Mouse (Mus musculus): ENCODE data around the gene Btbd9. TPM values are rescaled to one million over a fixed set of nuclear protein-coding genes. Genes with fewer than 3 reads are reported as not detected.

Btbd9 gene
- polyA plus RNA-seq, 1 experiment from 2014 or later: 63.1 TPM

GRCm38 (mm10) chr17:30423256-30423852, 152.9 kb downstream of the Btbd9 start:
- peaks cover 3% of the 10 kb centered on the region; the same call in 1 of the 2 replicates for H3K4me1 ChIP-seq (ENCODE audit: control insufficient read depth, insufficient read depth, low read length)
- no peak overlapping the region for H3K4me2 ChIP-seq (replicated peaks; ENCODE audit: low read depth, low read length)
- H3K36me3 ChIP-seq (ENCODE audit: control insufficient read depth, insufficient read depth, low read length): no peaks in the 10 kb centered on the region
- H3K27me3 ChIP-seq (ENCODE audit: control insufficient read depth, insufficient read depth, low read length): no peaks in the 10 kb centered on the region
- H3K9ac ChIP-seq (replicated peaks; ENCODE audit: low read depth, low read length): no peak overlapping the region
- WGBS: 64% methylated on average over 4 of the region's 4 CpGs
- H3K9me3 ChIP-seq (ENCODE audit: control insufficient read depth, low read depth, low read length): no peaks in the 10 kb centered on the region
- ATAC-seq (ENCODE audit: insufficient number of reproducible peaks, insufficient read depth, low FRiP score, low read depth): no peak
- no peak overlapping the region for H3K27ac ChIP-seq (ENCODE audit: low read length)
- no peak overlapping the region for H3K4me3 ChIP-seq (ENCODE audit: low read depth, low read length)

GRCm38 (mm10) chr17:30422278-30422677, 154.0 kb downstream of the Btbd9 start:
- no peak overlapping the region for H3K27ac ChIP-seq (ENCODE audit: low read length)
- H3K36me3 ChIP-seq (ENCODE audit: control insufficient read depth, insufficient read depth, low read length): no peaks in the 10 kb centered on the region
- H3K9ac ChIP-seq (replicated peaks; ENCODE audit: low read depth, low read length): no peak overlapping the region
- ATAC-seq (ENCODE audit: insufficient number of reproducible peaks, insufficient read depth, low FRiP score, low read depth): no peak
- no peaks in the 10 kb centered on the region for H3K27me3 ChIP-seq (ENCODE audit: control insufficient read depth, insufficient read depth, low read length)
- no peaks in the 10 kb centered on the region for H3K9me3 ChIP-seq (ENCODE audit: control insufficient read depth, low read depth, low read length)
- peaks cover 3% of the 10 kb centered on the region; the same call in 1 of the 2 replicates for H3K4me1 ChIP-seq (ENCODE audit: control insufficient read depth, insufficient read depth, low read length)
- H3K4me2 ChIP-seq (replicated peaks; ENCODE audit: low read depth, low read length): no peak overlapping the region
- no peak overlapping the region for H3K4me3 ChIP-seq (ENCODE audit: low read depth, low read length)
- 27% methylated on average over 1 of the region's 1 CpGs for WGBS

DNA sequence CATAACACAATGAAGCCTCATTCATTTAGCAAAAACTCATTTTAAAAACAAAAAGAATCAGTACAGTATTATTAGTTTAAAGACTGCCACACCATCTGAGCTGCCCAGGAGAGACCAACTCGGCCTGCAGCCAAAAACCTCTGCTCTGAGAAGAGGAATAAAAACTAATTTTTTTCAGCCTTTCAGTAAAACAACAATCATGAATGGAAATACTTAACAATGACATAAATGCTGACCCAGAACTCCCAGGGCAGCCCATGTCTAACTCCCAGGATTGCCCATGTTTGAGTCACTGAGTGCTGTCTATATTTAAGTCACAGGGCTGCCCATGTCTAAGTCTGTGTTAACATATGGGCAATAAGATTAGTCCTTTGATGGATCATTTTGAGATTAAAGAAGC, 155.0 kb downstream of the Btbd9 start:
- no peaks in the 10 kb centered on the region for H3K9me3 ChIP-seq (ENCODE audit: control insufficient read depth, low read depth, low read length)
- no peak overlapping the region for H3K4me2 ChIP-seq (replicated peaks; ENCODE audit: low read depth, low read length)
- no peak for ATAC-seq (ENCODE audit: insufficient number of reproducible peaks, insufficient read depth, low FRiP score, low read depth)
- 58% methylated on average over 1 of the region's 1 CpGs for WGBS
- H3K4me1 ChIP-seq (ENCODE audit: control insufficient read depth, insufficient read depth, low read length): peaks cover 6% of the 10 kb centered on the region; the same call in 1 of the 2 replicates
- no peak overlapping the region for H3K27ac ChIP-seq (ENCODE audit: low read length)
- H3K27me3 ChIP-seq (ENCODE audit: control insufficient read depth, insufficient read depth, low read length): no peaks in the 10 kb centered on the region
- H3K36me3 ChIP-seq (ENCODE audit: control insufficient read depth, insufficient read depth, low read length): no peaks in the 10 kb centered on the region
- H3K9ac ChIP-seq (replicated peaks; ENCODE audit: low read depth, low read length): no peak overlapping the region
- no peak overlapping the region for H3K4me3 ChIP-seq (ENCODE audit: low read depth, low read length)

DNA sequence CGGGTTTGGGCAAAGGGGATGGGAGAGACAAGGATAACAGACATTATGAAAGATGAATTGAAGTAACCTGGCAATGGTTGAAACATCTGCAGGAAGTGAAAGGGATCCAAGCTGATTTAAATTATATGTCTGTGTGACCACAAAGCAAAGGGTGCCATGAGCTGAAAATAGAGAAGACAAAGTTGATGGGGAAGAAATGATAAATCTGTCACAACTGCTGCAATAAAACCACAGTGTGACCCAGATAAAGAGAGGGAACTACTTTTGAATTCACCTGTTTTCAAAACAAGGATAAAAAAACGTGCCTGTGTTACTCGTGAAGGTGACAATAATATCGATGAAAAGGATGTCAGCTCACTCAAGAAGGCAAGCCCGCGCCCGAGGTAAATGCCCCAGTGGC, 156.8 kb downstream of the Btbd9 start:
- WGBS: 80% methylated on average over 7 of the region's 7 CpGs
- Histone ChIP-seq H3K9ac (replicated peaks; ENCODE audit: low read depth, low read length) (no peak overlapping the region), H3K4me1 (ENCODE audit: control insufficient read depth, insufficient read depth, low read length) (peaks cover 7% of the 10 kb centered on the region; the same call in 1 of the 2 replicates), H3K9me3 (ENCODE audit: control insufficient read depth, low read depth, low read length) (no peaks in the 10 kb centered on the region), H3K36me3 (ENCODE audit: control insufficient read depth, insufficient read depth, low read length) (no peaks in the 10 kb centered on the region), H3K27ac (ENCODE audit: low read length) (no peak overlapping the region), H3K27me3 (ENCODE audit: control insufficient read depth, insufficient read depth, low read length) (no peaks in the 10 kb centered on the region), H3K4me3 (ENCODE audit: low read depth, low read length) (no peak overlapping the region), H3K4me2 (replicated peaks; ENCODE audit: low read depth, low read length) (no peak overlapping the region)
- ATAC-seq (ENCODE audit: insufficient number of reproducible peaks, insufficient read depth, low FRiP score, low read depth): no peak

DNA sequence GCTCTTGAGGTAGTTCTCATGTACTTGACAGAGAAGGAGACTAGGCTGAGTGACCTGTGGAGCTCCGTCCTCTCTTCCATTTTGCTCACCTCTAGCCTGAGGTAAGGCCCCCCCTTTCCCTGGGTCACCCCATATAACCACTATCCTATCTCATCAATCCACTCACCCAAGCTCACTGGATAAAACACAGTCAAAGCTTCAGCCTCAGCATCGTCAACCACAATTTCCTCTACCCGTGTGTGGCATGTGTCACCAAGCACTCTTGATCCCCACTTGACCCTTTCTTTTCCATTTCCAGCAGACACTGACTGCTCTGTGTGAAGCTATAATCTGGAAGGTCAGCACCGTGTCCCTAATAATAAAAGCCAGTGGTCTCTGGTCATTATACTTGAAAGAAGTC, 157.8 kb downstream of the Btbd9 start:
- H3K27me3 ChIP-seq (ENCODE audit: control insufficient read depth, insufficient read depth, low read length): no peaks in the 10 kb centered on the region
- H3K9me3 ChIP-seq (ENCODE audit: control insufficient read depth, low read depth, low read length): no peaks in the 10 kb centered on the region
- no peak for ATAC-seq (ENCODE audit: insufficient number of reproducible peaks, insufficient read depth, low FRiP score, low read depth)
- no peak overlapping the region for H3K9ac ChIP-seq (replicated peaks; ENCODE audit: low read depth, low read length)
- 61% methylated on average over 4 of the region's 4 CpGs for WGBS
- no peaks in the 10 kb centered on the region for H3K36me3 ChIP-seq (ENCODE audit: control insufficient read depth, insufficient read depth, low read length)
- H3K4me2 ChIP-seq (replicated peaks; ENCODE audit: low read depth, low read length): no peak overlapping the region
- H3K4me3 ChIP-seq (ENCODE audit: low read depth, low read length): no peak overlapping the region
- no peak overlapping the region for H3K27ac ChIP-seq (ENCODE audit: low read length)
- peaks cover 7% of the 10 kb centered on the region; the same call in 1 of the 2 replicates for H3K4me1 ChIP-seq (ENCODE audit: control insufficient read depth, insufficient read depth, low read length)

GRCm38 (mm10) chr17:30417106-30417505, 159.2 kb downstream of the Btbd9 start:
- Histone ChIP-seq H3K36me3 (ENCODE audit: control insufficient read depth, insufficient read depth, low read length) (no peaks in the 10 kb centered on the region), H3K9ac (replicated peaks; ENCODE audit: low read depth, low read length) (no peak overlapping the region), H3K27me3 (ENCODE audit: control insufficient read depth, insufficient read depth, low read length) (no peaks in the 10 kb centered on the region), H3K9me3 (ENCODE audit: control insufficient read depth, low read depth, low read length) (no peaks in the 10 kb centered on the region), H3K4me2 (replicated peaks; ENCODE audit: low read depth, low read length) (no peak overlapping the region), H3K4me3 (ENCODE audit: low read depth, low read length) (no peak overlapping the region), H3K27ac (ENCODE audit: low read length) (no peak overlapping the region), H3K4me1 (ENCODE audit: control insufficient read depth, insufficient read depth, low read length) (peaks cover 7% of the 10 kb centered on the region; the same call in 1 of the 2 replicates)
- 48% methylated on average over 4 of the region's 4 CpGs for WGBS
- peak; percentile 58 for ATAC-seq (ENCODE audit: insufficient number of reproducible peaks, insufficient read depth, low FRiP score, low read depth)

GRCm38 (mm10) chr17:30415693-30416092, 160.6 kb downstream of the Btbd9 start:
- no peak overlapping the region for H3K4me3 ChIP-seq (ENCODE audit: low read depth, low read length)
- no peaks in the 10 kb centered on the region for H3K27me3 ChIP-seq (ENCODE audit: control insufficient read depth, insufficient read depth, low read length)
- H3K4me2 ChIP-seq (replicated peaks; ENCODE audit: low read depth, low read length): no peak overlapping the region
- 54% methylated on average over 3 of the region's 3 CpGs for WGBS
- no peaks in the 10 kb centered on the region for H3K9me3 ChIP-seq (ENCODE audit: control insufficient read depth, low read depth, low read length)
- no peaks in the 10 kb centered on the region for H3K36me3 ChIP-seq (ENCODE audit: control insufficient read depth, insufficient read depth, low read length)
- ATAC-seq (ENCODE audit: insufficient number of reproducible peaks, insufficient read depth, low FRiP score, low read depth): no peak
- no peak overlapping the region for H3K27ac ChIP-seq (ENCODE audit: low read length)
- 0 out of 2 replicates have a peak, but pooled peaks cover 4% of the 10 kb centered on the region for H3K4me1 ChIP-seq (ENCODE audit: control insufficient read depth, insufficient read depth, low read length)
- H3K9ac ChIP-seq (replicated peaks; ENCODE audit: low read depth, low read length): no peak overlapping the region

GRCm38 (mm10) chr17:30412991-30413390, 163.3 kb downstream of the Btbd9 start:
- no peak overlapping the region for H3K4me2 ChIP-seq (replicated peaks; ENCODE audit: low read depth, low read length)
- H3K4me1 ChIP-seq (ENCODE audit: control insufficient read depth, insufficient read depth, low read length): 0 out of 2 replicates have a peak, but pooled peaks cover 4% of the 10 kb centered on the region
- no peak for ATAC-seq (ENCODE audit: insufficient number of reproducible peaks, insufficient read depth, low FRiP score, low read depth)
- H3K36me3 ChIP-seq (ENCODE audit: control insufficient read depth, insufficient read depth, low read length): no peaks in the 10 kb centered on the region
- no peak overlapping the region for H3K4me3 ChIP-seq (ENCODE audit: low read depth, low read length)
- WGBS: 73% methylated on average over 3 of the region's 3 CpGs
- H3K27me3 ChIP-seq (ENCODE audit: control insufficient read depth, insufficient read depth, low read length): no peaks in the 10 kb centered on the region
- no peaks in the 10 kb centered on the region for H3K9me3 ChIP-seq (ENCODE audit: control insufficient read depth, low read depth, low read length)
- H3K9ac ChIP-seq (replicated peaks; ENCODE audit: low read depth, low read length): no peak overlapping the region
- H3K27ac ChIP-seq (ENCODE audit: low read length): no peak overlapping the region

DNA sequence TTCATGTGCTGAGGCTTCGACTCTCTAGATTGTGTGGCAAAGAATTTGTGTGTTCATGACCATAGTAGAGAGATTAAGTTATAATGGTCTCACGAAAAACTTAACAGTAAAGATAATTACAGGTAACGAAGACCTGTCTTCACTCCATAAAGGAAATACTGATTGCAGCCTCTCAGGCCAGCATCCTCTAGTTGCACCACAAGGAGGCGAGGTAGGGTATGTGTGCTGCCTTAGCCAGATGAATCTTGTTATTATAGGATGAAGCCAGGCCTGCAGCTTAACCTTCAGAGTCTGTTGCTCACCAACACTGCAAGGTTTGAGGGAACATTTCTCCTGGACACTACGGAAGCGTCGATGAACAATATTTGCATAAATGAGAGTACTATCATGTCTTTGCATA, 170.3 kb downstream of the Btbd9 start:
- Histone ChIP-seq H3K36me3 (ENCODE audit: control insufficient read depth, insufficient read depth, low read length) (no peaks in the 10 kb centered on the region), H3K4me1 (ENCODE audit: control insufficient read depth, insufficient read depth, low read length) (no peaks in the 10 kb centered on the region), H3K27me3 (ENCODE audit: control insufficient read depth, insufficient read depth, low read length) (no peaks in the 10 kb centered on the region), H3K4me2 (replicated peaks; ENCODE audit: low read depth, low read length) (no peak overlapping the region), H3K27ac (ENCODE audit: low read length) (no peak overlapping the region), H3K9me3 (ENCODE audit: control insufficient read depth, low read depth, low read length) (no peaks in the 10 kb centered on the region), H3K9ac (replicated peaks; ENCODE audit: low read depth, low read length) (no peak overlapping the region), H3K4me3 (ENCODE audit: low read depth, low read length) (no peak overlapping the region)
- WGBS: 90% methylated on average over 7 of the region's 7 CpGs
- no peak for ATAC-seq (ENCODE audit: insufficient number of reproducible peaks, insufficient read depth, low FRiP score, low read depth)

All from stomach, embryonic 14.5 days (tissue).